Mouse (Mus musculus): Measurements from ENCODE around the gene Qser1.

The Qser1 gene

DNA sequence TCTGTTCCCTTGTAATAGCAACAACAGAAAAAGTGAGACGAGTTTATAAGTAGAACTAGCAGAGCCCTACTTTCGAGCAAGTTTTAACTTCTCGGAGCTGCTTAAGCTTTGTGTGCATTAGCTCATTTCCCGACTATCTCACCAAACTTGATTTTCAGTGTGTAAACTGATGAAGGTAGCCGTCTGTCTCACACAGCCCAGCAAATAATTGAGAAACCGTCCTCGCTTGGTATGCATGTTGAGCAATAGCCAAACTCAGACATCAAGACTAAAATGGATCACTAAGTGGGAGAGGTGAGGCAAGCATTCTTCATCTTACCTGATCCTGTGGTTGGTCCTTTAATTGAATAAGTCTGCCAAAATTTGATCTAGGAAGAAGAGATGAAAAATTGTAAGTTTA, 25.2 kb upstream of the Qser1 start:
- no peak for TF ChIP-seq GATA4 (IDR thresholded peaks at IDR 0.05; ENCODE audit: insufficient replicate concordance, low read length)

DNA sequence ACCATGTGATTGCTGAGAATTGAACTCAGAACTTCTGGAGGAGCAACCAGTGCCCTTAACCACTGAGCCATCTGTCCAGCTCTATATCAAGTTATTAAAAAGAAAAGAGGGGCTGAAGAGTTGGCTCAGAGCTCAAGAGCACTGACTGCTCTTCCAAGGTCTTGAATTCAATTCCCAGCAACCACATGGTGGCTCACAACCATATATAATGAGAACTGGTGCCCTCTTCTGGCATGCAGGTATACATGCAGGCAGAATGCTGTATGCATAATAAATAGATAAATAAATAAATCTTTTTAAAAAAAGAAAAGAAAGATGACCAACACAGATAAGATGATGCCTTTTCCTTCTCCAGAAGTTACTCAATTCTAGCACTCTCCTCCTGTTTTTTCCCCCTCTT, 24.4 kb upstream of the Qser1 start:
- no peak for TF ChIP-seq GATA4 (IDR thresholded peaks at IDR 0.05; ENCODE audit: insufficient replicate concordance, low read length)

DNA sequence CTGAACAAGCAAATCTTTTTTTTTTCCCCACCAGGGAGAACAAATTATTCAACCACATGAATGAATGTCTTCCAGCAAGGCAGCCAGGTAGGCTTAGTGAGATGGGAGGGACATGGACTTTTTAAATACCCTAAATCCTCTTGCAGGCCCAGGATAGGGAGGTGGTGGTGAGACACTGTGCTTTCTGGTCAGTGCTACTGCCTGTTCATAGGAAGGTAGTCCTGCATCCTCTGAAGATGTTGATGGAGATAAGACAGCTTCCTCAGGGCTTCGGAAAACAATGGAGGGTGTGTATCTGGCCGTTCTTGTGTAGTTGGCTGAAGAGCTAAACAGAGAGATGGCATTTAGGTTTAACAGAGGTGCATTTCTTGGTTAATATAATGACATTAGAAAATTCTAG, 15.9 kb upstream of the Qser1 start:
- no peak for TF ChIP-seq GATA4 (IDR thresholded peaks at IDR 0.05; ENCODE audit: insufficient replicate concordance, low read length)

DNA sequence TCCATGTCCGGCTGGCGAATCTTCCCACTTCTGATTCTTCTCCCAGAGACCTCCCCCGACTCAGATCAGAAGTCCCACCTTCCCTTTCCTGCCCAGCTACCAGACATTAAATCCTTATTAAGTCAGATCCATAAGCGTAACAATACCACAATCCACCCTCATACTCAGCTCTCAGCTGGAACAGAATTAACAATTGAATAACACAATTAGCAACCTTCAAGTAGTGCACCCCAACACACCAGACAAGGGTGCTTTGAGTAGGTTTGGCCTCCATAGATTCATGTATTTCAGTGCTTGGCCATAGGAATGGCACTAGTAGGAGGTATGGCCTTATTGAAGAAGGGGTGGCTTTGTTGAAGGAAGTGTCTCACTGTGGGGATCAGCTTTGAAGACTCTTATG, 9.6 kb upstream of the Qser1 start:
- no peak for TF ChIP-seq GATA4 (IDR thresholded peaks at IDR 0.05; ENCODE audit: insufficient replicate concordance, low read length)

DNA sequence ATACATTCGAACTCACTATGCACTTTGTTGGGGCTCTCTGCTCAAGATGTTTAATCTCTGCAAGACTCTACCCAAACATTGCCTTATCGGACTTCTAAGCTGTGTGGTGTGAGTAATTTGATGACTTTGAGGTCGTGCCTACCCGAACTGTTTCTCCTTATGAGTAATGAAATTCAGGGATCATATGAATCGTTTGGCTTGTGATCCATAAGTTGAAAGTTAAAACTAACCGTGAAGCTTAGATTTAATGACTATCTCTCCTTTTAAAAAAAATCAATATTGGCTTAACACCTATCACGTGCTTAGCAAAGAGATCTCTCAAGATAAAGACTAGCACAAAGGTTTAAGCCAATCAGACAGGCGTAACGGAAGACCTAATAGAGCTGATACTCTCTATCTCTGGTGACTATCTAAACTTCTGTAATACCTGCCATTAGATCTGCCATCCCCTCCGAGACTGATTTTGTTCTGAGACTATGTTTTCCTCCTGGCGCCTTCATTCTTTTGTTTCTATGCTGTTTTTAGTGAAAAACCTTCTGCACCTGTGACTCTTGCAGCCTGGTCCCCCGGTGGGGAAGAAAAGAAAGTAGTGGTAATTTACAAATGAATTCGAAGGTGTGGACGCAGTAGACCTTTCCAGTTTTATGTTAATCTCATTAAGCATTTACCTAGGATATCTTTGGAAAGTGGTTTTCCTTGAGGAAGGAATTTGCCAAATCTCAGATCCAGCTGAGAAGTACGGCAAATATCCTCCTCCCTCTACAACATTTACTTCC, 1.2 kb upstream of the Qser1 start:
- peak; percentile 59; the same call in 1 of the 2 replicates for TF ChIP-seq GATA4 (IDR thresholded peaks at IDR 0.05; ENCODE audit: insufficient replicate concordance, low read length)

DNA sequence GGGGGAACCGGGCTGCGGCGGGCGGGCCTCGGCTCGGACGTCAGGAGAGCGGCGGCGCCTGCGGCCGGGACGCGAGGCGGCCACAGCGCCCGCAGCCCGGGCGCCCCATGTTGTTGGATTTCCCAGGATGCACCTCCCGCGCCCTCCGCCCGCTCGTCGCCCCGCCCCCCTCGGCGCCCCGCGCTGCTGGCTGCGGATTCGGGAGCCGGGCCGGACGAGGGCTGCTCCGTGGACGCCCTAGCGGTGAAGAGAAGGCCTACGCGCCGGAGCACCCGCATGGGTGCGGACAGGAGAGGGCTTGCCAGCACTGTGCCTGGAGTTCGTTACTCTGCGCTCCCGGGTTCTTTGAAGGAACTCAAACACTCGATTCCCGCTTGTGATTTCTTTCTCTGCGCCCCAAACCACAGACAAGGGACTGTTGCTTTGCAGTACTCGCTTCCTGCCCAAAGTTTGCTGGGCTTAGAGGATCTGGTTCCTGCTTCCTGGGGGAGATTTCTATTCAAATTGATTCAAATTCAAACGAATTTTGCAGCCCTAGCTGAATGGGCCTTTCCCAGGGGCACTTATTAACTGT, 393 bp upstream of the Qser1 start:
- peak; percentile 39; the same call in 1 of the 2 replicates for TF ChIP-seq GATA4 (IDR thresholded peaks at IDR 0.05; ENCODE audit: insufficient replicate concordance, low read length)

DNA sequence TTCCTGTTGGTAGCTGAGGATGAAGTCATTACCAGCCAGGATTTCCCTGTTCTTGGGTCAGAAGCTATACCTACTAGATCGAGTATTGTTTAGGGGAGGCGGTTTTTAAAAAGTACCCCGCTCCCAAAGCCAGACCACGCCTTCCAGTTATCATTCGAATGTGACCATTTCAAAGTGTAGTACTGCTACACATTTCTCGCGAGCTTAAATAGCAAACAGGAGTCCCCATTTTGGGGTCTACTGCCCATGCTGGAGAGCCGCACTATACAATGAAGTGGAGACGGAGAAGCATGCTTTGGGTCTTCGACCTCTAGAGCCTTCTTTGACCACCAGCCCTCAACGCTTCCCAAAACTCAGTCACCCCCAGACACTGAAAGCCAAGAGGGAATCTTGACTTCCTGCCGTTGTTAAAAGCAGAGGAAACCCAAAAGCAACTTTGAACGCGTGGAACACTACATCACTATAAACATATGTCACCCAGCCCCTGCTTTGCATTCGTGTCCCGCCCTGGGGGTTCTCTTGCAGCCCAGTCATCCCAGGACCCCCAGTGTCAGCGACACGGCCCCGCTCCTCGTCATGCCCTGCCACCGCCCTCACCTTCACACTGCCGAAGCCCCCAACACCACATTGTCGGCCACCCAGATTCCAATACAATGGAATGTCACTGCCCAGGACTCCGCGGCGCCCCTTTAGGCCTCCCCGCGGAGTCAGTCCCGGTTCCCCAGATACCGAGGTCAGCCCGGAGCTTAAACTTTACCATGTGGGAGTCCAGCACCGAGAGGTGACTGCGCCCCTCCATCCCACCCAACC, 794 bp downstream of the Qser1 start:
- no peak for TF ChIP-seq GATA4 (IDR thresholded peaks at IDR 0.05; ENCODE audit: insufficient replicate concordance, low read length)

DNA sequence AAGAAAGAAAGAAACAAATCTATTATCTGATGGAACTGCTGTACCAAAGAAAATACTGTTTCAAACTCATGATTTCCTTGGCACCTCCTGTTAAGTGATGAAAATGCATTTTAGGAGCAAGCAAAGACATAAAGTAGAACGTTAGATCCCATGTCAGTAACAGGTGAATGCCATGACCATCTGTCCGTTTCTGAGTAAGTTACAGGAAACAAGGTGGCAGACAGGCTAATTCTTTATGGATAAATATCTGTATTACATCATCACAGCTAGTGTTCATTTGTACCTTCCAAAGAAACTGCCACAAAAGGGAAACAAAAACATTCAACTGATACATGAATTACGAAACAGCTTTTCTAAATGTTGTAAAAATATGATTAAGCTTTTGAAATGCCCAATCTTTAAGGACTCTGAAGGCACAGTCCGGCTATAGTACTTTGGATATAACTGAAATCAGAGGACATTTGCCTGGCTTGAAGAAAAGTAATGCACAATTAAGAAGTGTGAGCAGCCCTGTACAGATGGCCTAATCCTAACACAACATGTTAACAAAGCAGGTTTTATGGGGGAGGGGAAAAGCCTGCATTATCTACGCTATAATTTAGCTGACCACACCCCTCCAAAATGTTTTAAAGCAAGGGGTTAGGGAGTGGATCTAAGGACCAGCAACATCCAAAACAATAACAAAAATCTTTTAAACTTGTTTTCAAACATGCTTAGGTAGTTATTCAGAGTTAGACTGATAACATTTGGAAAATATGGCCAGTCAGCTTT, 2.2 kb downstream of the Qser1 start:
- no peak for TF ChIP-seq GATA4 (IDR thresholded peaks at IDR 0.05; ENCODE audit: insufficient replicate concordance, low read length)

DNA sequence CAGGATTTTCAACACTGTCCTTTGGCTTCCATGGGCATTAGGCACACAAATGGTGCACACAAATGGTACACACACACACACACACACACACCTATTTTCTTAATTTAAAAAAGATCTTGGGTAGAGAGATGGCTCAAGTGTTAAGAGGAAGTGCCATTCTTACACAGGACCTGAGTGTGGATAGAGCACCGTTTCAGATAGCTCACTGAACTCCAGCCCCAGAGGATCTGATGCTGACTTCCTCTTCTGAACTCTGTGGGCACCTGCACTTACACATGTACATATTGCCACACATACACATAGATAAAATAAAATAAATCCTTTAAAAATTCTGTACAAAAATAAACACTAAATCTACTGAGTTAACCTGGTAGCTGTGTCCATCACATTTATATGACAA, 11.1 kb downstream of the Qser1 start:
- TF ChIP-seq GATA4 (IDR thresholded peaks at IDR 0.05; ENCODE audit: insufficient replicate concordance, low read length): no peak

DNA sequence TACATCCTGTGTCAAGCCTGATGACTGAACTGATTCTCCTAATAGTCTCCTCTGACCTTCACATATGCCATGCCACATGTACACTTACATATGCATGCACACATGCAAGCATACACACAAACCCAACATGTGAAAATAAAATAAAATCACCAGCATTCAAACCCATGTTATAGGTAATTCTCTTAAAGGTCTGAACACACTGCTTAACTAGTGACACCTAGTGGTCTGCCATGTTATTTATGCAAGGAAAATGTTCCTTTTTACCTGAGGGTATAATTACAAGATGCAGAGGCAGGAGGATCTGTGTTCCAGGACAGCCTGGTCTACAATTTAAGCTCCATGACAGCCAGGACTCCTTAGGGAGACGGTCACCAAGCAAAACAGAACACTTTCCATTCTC, 41.8 kb downstream of the Qser1 start:
- TF ChIP-seq GATA4 (IDR thresholded peaks at IDR 0.05; ENCODE audit: insufficient replicate concordance, low read length): no peak

DNA sequence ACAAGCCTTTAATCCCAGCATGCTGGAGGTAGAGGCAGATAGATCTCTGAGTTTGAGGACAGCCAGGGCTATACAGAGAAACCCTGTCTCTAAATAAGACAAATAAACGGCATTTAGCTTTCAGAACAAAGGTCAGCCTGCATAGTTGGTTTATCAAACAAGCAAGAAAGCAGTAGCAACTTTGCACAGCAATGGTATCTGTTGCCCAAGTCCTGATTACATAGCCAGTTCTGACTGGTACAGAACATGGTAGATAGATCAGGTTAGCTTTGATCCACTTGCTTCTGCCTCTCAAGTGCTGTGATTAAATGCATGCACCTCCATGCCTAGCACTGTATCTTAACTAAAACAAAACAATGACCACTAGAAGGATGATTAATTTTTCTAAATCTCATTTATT, 47.9 kb downstream of the Qser1 start:
- TF ChIP-seq GATA4 (IDR thresholded peaks at IDR 0.05; ENCODE audit: insufficient replicate concordance, low read length): no peak; the same call in 1 of the 2 replicates

DNA sequence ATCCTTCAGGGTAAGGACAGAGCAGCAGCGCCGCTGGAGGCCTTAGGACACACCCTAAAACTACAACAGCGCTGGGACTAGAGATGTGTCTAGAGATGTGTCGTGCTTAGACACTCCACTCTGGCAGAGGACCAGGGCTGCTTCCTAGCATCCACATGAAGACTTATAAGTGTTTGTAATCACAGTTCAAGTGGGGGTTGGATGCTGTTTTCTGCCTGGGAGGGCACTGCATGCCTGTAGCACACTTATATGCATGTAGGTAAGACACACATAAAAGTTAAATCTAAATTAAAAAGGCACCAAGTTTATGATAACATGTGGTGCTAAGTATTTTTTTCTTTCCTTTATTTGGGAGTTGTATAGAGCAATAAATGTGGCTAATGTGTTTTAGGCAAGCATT, 52.5 kb downstream of the Qser1 start:
- TF ChIP-seq GATA4 (IDR thresholded peaks at IDR 0.05; ENCODE audit: insufficient replicate concordance, low read length): no peak

DNA sequence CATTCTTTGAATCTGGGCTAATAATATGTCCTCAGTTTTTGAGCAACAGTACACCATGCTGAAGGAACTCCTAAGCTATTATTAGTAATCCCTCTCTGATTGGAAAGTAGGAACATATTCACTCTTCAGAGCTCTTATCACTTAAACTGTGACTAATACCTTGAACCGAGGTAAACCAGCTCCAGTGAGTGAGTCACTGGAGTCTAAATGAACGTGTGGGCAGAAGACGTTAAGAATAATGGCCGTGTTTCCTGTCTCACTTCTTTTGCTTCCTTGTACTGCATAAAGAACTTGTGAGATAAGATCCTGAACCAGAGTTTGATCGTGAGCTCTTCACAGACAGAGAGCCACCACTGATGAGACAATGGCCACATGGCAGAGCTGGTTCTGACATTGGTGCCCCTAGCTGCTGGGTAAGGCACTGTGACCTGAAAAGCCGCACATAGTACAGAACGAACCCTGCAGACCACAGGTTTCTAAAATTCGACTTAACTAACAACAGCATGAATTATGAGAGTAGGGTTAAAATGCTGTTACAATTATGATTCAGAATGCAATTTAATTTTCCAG, 53.3 kb downstream of the Qser1 start:
- no peak for TF ChIP-seq GATA4 (IDR thresholded peaks at IDR 0.05; ENCODE audit: insufficient replicate concordance, low read length)

DNA sequence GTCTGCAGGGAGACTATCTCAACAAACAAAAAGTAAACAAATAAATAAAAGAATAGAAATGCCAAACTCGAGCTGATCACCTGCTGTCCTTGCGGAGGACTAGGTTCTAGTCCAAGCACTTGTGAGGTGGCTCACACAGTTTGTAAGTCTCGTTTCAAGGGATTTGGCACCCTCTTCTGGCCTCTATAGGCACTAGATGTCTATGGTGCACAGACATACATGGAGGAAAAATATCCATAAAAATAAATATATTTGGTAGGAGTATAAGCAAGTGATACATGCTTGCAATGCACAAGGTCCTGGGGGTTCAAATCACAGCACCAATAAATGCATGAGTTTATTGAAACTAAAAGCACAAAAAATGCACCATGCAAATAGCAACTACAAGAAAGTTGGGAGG, 65.9 kb downstream of the Qser1 start:
- TF ChIP-seq GATA4 (IDR thresholded peaks at IDR 0.05; ENCODE audit: insufficient replicate concordance, low read length): no peak

DNA sequence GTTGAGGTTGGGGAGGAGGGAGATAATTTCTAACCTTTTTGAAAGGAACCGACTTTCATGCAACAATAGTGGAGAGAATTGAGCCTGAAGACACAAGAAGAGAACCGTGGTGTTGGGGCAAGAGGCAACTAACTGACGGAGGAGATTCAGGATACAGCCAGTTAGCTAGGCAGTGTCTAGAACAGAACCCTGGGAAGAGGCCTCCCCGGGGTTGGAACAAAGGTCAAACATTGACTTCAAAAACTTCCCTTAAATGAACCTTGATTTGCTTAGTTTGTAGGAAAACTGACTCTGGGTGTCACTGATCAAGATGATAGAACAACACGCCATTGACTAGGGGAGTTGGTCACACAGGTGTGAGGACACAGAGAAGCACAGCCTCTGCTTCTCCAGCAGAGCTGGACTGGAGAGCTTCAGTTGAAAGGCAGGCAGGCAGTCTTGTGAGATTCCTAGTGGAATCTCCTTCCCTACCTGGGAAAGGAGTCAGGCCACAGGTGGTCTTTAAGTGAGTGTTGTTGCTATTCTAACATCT, 67.8 kb downstream of the Qser1 start:
- TF ChIP-seq GATA4 (IDR thresholded peaks at IDR 0.05; ENCODE audit: insufficient replicate concordance, low read length): no peak
